8 mouse cellular contexts compared by ENCODE assay signal in the genomic region with DNA sequence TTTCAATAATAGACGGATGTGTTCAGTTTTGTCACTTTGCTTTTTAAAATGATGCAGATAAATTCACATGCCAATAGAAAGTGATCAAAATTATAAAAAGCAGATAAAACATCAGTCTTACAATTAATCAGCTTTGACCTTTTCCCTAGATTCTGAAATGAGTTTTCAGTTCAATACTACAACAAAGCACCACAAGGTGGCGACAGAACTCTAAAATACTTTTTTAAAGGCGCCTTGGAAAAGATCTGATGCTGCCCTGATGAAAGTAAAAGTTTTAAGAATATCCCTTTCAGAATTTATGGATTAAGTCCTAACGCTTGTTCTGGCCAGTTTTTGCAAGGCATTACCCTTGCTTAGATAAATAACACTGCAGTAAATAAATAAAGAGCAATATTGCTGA. TPM values are rescaled to one million over a fixed set of nuclear protein-coding genes. Genes with fewer than 3 reads are reported as not detected.
DNase-seq lines count a peak whose midpoint lies in the region; ATAC-seq and TF ChIP-seq lines count a peak whose summit lies in the region.

No protein-coding gene starts in this region.

- in situ Hi-C loops in Patski (cut with MboI; ENCODE audit: low pct_unique_long_range_greater_than_20kb) = loop anchor here (5.0 kb wide), 2 partner anchors 32 to 187 kb away; no protein-coding TSS in a partner anchor

- H3K27ac ChIP-seq in midbrain, embryonic 11.5 days (ENCODE audit: low read depth, low read length) = no peak overlapping the region
- no peak overlapping the region for H3K27ac ChIP-seq in midbrain, embryonic 10.5 days (replicated peaks)
- H3K27ac ChIP-seq in heart, postnatal 0 days (ENCODE audit: low read depth) = no peak overlapping the region
- H3K27ac ChIP-seq in limb, embryonic 13.5 days = no peak overlapping the region
- H3K27ac ChIP-seq in neural tube, embryonic 11.5 days (ENCODE audit: low read depth, low read length) = no peak overlapping the region

- no peaks in the 10 kb centered on the region for H3K36me3 ChIP-seq in midbrain, embryonic 11.5 days (ENCODE audit: control insufficient read depth, insufficient read depth, low read length)
- H3K36me3 ChIP-seq in midbrain, embryonic 10.5 days = no peaks in the 10 kb centered on the region
- no peaks in the 10 kb centered on the region for H3K36me3 ChIP-seq in heart, postnatal 0 days (replicated peaks; ENCODE audit: control insufficient read depth, insufficient read depth, low read length)
- H3K36me3 ChIP-seq in limb, embryonic 13.5 days = no peaks in the 10 kb centered on the region
- H3K36me3 ChIP-seq in neural tube, embryonic 11.5 days (ENCODE audit: control insufficient read depth, insufficient read depth, low read length) = no peaks in the 10 kb centered on the region

- H3K4me3 ChIP-seq in midbrain, embryonic 11.5 days (ENCODE audit: low read depth, low read length) = no peak overlapping the region
- H3K4me3 ChIP-seq in midbrain, embryonic 10.5 days = no peak overlapping the region
- H3K4me3 ChIP-seq in heart, postnatal 0 days (ENCODE audit: low read depth, low read length) = no peak overlapping the region
- no peak overlapping the region for H3K4me3 ChIP-seq in limb, embryonic 13.5 days
- H3K4me3 ChIP-seq in neural tube, embryonic 11.5 days (ENCODE audit: low read depth, low read length) = no peak overlapping the region

- no peak for TF ChIP-seq EP300 in heart, postnatal 0 days (IDR thresholded peaks at IDR 0.05; ENCODE audit: low read depth)

- POLR2A ChIA-PET in Patski (lab: Charles Lee) = interaction anchor here (1.2 kb wide), 1 partner anchor 34 kb away, joined by 3 read pairs; no protein-coding TSS in a partner anchor

- H3K27me3 ChIP-seq in midbrain, embryonic 11.5 days (ENCODE audit: control insufficient read depth, insufficient read depth, low read length) = no peaks in the 10 kb centered on the region
- no peaks in the 10 kb centered on the region for H3K27me3 ChIP-seq in midbrain, embryonic 10.5 days (ENCODE audit: low read depth, poor library complexity, severe bottlenecking)
- no peaks in the 10 kb centered on the region for H3K27me3 ChIP-seq in Patski
- no peaks in the 10 kb centered on the region for H3K27me3 ChIP-seq in heart, postnatal 0 days (ENCODE audit: control insufficient read depth, insufficient read depth, low read length)
- H3K27me3 ChIP-seq in limb, embryonic 13.5 days = no peaks in the 10 kb centered on the region
- no peaks in the 10 kb centered on the region for H3K27me3 ChIP-seq in neural tube, embryonic 11.5 days (ENCODE audit: control insufficient read depth, insufficient read depth, low read length)

- DNase-seq in midbrain, embryonic 11.5 days (ENCODE audit: low spot score, missing footprints) = peak; percentile 94
- DNase-seq in midbrain, embryonic 10.5 days (ENCODE audit: low spot score) = no peak
- DNase-seq in Patski (ENCODE audit: low read depth, low spot score) = no peak
- peak; percentile 70 for DNase-seq in heart, postnatal 0 days (ENCODE audit: low spot score)
- peak; percentile 53 for DNase-seq in neural tube, embryonic 11.5 days (ENCODE audit: low spot score)

- peak; percentile 55 for TF ChIP-seq CTCF in Patski (IDR thresholded peaks at IDR 0.05)
- peak; percentile 59 for TF ChIP-seq CTCF in heart, postnatal 0 days (IDR thresholded peaks at IDR 0.05; ENCODE audit: low read depth)

- no peak for ATAC-seq in midbrain, embryonic 11.5 days (ENCODE audit: low FRiP score)
- no peak for ATAC-seq in Patski
- ATAC-seq in common myeloid progenitor, adult 5-6 weeks (replicated peaks; ENCODE audit: low read depth, poor library complexity, severe bottlenecking) = peak; percentile 42
- ATAC-seq in heart, postnatal 0 days (ENCODE audit: insufficient read depth, low read depth) = no peak
- ATAC-seq in limb, embryonic 13.5 days (ENCODE audit: low FRiP score, low read depth) = no peak
- ATAC-seq in neural tube, embryonic 11.5 days (ENCODE audit: insufficient read depth, low FRiP score, low TSS enrichment) = no peak
- no peak for ATAC-seq in monocyte, adult 5-6 weeks (replicated peaks; ENCODE audit: insufficient number of reproducible peaks, low FRiP score, low TSS enrichment, poor library complexity, severe bottlenecking)

- H3K9me3 ChIP-seq in midbrain, embryonic 11.5 days (ENCODE audit: control insufficient read depth, low read length) = no peaks in the 10 kb centered on the region
- no peaks in the 10 kb centered on the region for H3K9me3 ChIP-seq in midbrain, embryonic 10.5 days (replicated peaks)
- no peaks in the 10 kb centered on the region for H3K9me3 ChIP-seq in heart, postnatal 0 days (replicated peaks; ENCODE audit: control insufficient read depth, low read length)
- no peaks in the 10 kb centered on the region for H3K9me3 ChIP-seq in limb, embryonic 13.5 days
- H3K9me3 ChIP-seq in neural tube, embryonic 11.5 days (ENCODE audit: control insufficient read depth, low read length) = no peaks in the 10 kb centered on the region

- 0 out of 2 replicates have a peak overlapping the region, but pooled peaks have one; percentile 17 for H3K4me2 ChIP-seq in midbrain, embryonic 11.5 days
- peak overlapping the region; percentile 8; the same call in 1 of the 2 replicates for H3K4me2 ChIP-seq in heart, postnatal 0 days (ENCODE audit: low read depth, low read length)
- peak overlapping the region; percentile 34; the same call in 1 of the 2 replicates for H3K4me2 ChIP-seq in limb, embryonic 13.5 days (replicated peaks)
- no peak overlapping the region for H3K4me2 ChIP-seq in neural tube, embryonic 11.5 days (ENCODE audit: low read depth)

- CTCF ChIA-PET in Patski (lab: Charles Lee) = interaction anchor here (0.9 to 1.7 kb wide), 4 partner anchors 10 to 34 kb away, joined by 3 to 5 read pairs (median 4); no protein-coding TSS in a partner anchor

- no peaks in the 10 kb centered on the region for H3K4me1 ChIP-seq in midbrain, embryonic 11.5 days (ENCODE audit: control insufficient read depth, insufficient read depth, low read length)
- peaks cover 3% of the 10 kb centered on the region for H3K4me1 ChIP-seq in midbrain, embryonic 10.5 days
- H3K4me1 ChIP-seq in heart, postnatal 0 days (ENCODE audit: control insufficient read depth, insufficient read depth) = no peaks in the 10 kb centered on the region
- H3K4me1 ChIP-seq in limb, embryonic 13.5 days = no peaks in the 10 kb centered on the region
- no peaks in the 10 kb centered on the region for H3K4me1 ChIP-seq in neural tube, embryonic 11.5 days (ENCODE audit: control insufficient read depth, insufficient read depth, low read length)

- WGBS in midbrain, embryonic 11.5 days = 5% methylated on average over 4 of the region's 4 CpGs
- WGBS in midbrain, embryonic 10.5 days = 2% methylated on average over 4 of the region's 4 CpGs
- 4% methylated on average over 4 of the region's 4 CpGs for WGBS in heart, postnatal 0 days
- 4% methylated on average over 4 of the region's 4 CpGs for WGBS in limb, embryonic 13.5 days
- WGBS in neural tube, embryonic 11.5 days = 2% methylated on average over 4 of the region's 4 CpGs

- H3K9ac ChIP-seq in midbrain, embryonic 11.5 days (ENCODE audit: low read length) = no peak overlapping the region
- H3K9ac ChIP-seq in heart, postnatal 0 days (replicated peaks; ENCODE audit: low read depth, low read length) = no peak overlapping the region
- H3K9ac ChIP-seq in limb, embryonic 13.5 days = peak overlapping the region; percentile 43; the same call in 1 of the 2 replicates
- H3K9ac ChIP-seq in neural tube, embryonic 11.5 days (ENCODE audit: low read length) = no peak overlapping the region

RNA-seq across cellular contexts. Expression of gene Zfp638, which starts 12.9 kb away (rescaled TPM):
- polyA plus RNA-seq in midbrain, embryonic 11.5 days (2014; fragmentation: Nextera tagmentation; extraction: Ambion mirVana) = 102 and 120 TPM in 2 replicates
- polyA plus RNA-seq in midbrain, embryonic 10.5 days (2016; fragmentation: Nextera tagmentation; extraction: Ambion mirVana) = 67.2 and 72.9 TPM in 2 replicates
- polyA plus RNA-seq in Patski (2021) = 80.1 TPM
- total RNA-seq in common myeloid progenitor, adult 5-6 weeks (2017) = 139 and 144 TPM in 2 replicates
- 40.4 and 92.4 TPM in 2 replicates for total RNA-seq in heart, postnatal 0 days (2014; rRNA removed; ENCODE audit: low replicate concordance)
- polyA plus RNA-seq in heart, postnatal 0 days (2015; fragmentation: Nextera tagmentation; extraction: Ambion mirVana) = 28.5 and 31.9 TPM in 2 replicates
- 64.1 and 71.7 TPM in 2 replicates for polyA plus RNA-seq in limb, embryonic 13.5 days (2015; fragmentation: Nextera tagmentation; extraction: Ambion mirVana)
- polyA plus RNA-seq in neural tube, embryonic 11.5 days (2014; fragmentation: Nextera tagmentation; extraction: Ambion mirVana) = 98.1 and 102 TPM in 2 replicates
- total RNA-seq in monocyte, adult 5-6 weeks (2017) = 186 to 334 TPM (median 275 TPM) in 3 replicates

RNA-seq across cellular contexts. Expression of gene Paip2b, which starts 48.3 kb away (rescaled TPM):
- polyA plus RNA-seq in midbrain, embryonic 11.5 days (2014; fragmentation: Nextera tagmentation; extraction: Ambion mirVana) = 19.7 and 23.9 TPM in 2 replicates
- polyA plus RNA-seq in midbrain, embryonic 10.5 days (2016; fragmentation: Nextera tagmentation; extraction: Ambion mirVana) = 18.6 and 20.5 TPM in 2 replicates
- polyA plus RNA-seq in Patski (2021) = 36.6 TPM
- total RNA-seq in common myeloid progenitor, adult 5-6 weeks (2017) = 13.2 and 23.2 TPM in 2 replicates
- 26.8 and 40.2 TPM in 2 replicates for total RNA-seq in heart, postnatal 0 days (2014; rRNA removed; ENCODE audit: low replicate concordance)
- polyA plus RNA-seq in heart, postnatal 0 days (2015; fragmentation: Nextera tagmentation; extraction: Ambion mirVana) = 11.6 and 13.0 TPM in 2 replicates
- 19.2 and 20.5 TPM in 2 replicates for polyA plus RNA-seq in limb, embryonic 13.5 days (2015; fragmentation: Nextera tagmentation; extraction: Ambion mirVana)
- polyA plus RNA-seq in neural tube, embryonic 11.5 days (2014; fragmentation: Nextera tagmentation; extraction: Ambion mirVana) = 19.1 and 21.9 TPM in 2 replicates
- total RNA-seq in monocyte, adult 5-6 weeks (2017) = 16.8 to 28.8 TPM (median 20.6 TPM) in 3 replicates

Comparison
In these comparisons a context has a peak if more than half of its experiments do, and no peak if none do; other contexts are left out.
1. DNase-seq: peak in midbrain, embryonic 11.5 days (single experiment), heart, postnatal 0 days (single experiment) and neural tube, embryonic 11.5 days (single experiment); none in midbrain, embryonic 10.5 days (single experiment) and Patski (single experiment).